Mouse (Mus musculus) stomach, postnatal 0 days (tissue): Measurements from ENCODE around the gene Pdzd2.

Experiments
- CTCF ChIP-seq: IDR thresholded peaks from 2 replicates; pipeline ENCODE4 v1.5.1; 2016; ENCODE audit warnings: antibody characterized with exemption, low read depth, mild to moderate bottlenecking, moderate library complexity
- EP300 ChIP-seq: optimal IDR thresholded peaks from 2 replicates; pipeline ENCODE3; 2016; ENCODE audit warnings: antibody characterized with exemption

- TF ChIP-seq EP300 (no peak), CTCF (no peak)
Measured at GRCm38 (mm10) chr15:12565281-12565680, 174.4 kb downstream of the Pdzd2 start.
